Comparison of ENCODE assay signal across 20 mouse cellular contexts in genomic region chrX:19286431-19286830, GRCm38 (mm10).
DNase-seq lines count a peak whose midpoint lies in the region; ATAC-seq and TF ChIP-seq lines count a peak whose summit lies in the region.
"Had no signal": no experiment of that assay in that cellular context is flagged by ENCODE, and none has a peak within 500 bp of the region (broad histone marks: within the 10 kb centered on the region; RNA-seq: fewer than 3 reads in every experiment).

No protein-coding gene starts in this region.

- H3K9ac ChIP-seq in kidney, embryonic 15.5 days = no peak overlapping the region
- H3K9ac ChIP-seq in liver, adult 2 months (ENCODE audit: low read depth, low read length) = no peak overlapping the region
- no peak overlapping the region for H3K9ac ChIP-seq in liver, embryonic 11.5 days (ENCODE audit: low read depth, low read length)
- no peak overlapping the region for H3K9ac ChIP-seq in midbrain, embryonic 11.5 days (ENCODE audit: low read length)
- H3K9ac ChIP-seq: forebrain, embryonic 13.5 days; hindbrain, embryonic 12.5 days had no signal

- WGBS in kidney, embryonic 15.5 days = 79% methylated on average over 5 of the region's 5 CpGs
- 31% methylated on average over 5 of the region's 5 CpGs for WGBS in liver, adult 2 months
- 78% methylated on average over 5 of the region's 5 CpGs for WGBS in liver, embryonic 11.5 days
- 83% methylated on average over 5 of the region's 5 CpGs for WGBS in midbrain, embryonic 11.5 days

- no peaks in the 10 kb centered on the region for H3K36me3 ChIP-seq in kidney, embryonic 15.5 days
- H3K36me3 ChIP-seq in liver, adult 2 months (ENCODE audit: control insufficient read depth, insufficient read depth, low read length) = no peaks in the 10 kb centered on the region
- no peaks in the 10 kb centered on the region for H3K36me3 ChIP-seq in liver, embryonic 11.5 days (ENCODE audit: control insufficient read depth, insufficient read depth, low read length)
- H3K36me3 ChIP-seq in midbrain, embryonic 11.5 days (ENCODE audit: control insufficient read depth, insufficient read depth, low read length) = no peaks in the 10 kb centered on the region
- H3K36me3 ChIP-seq: forebrain, embryonic 10.5 days; hindbrain, embryonic 12.5 days had no signal

- H3K79me2 ChIP-seq in liver, adult 2 months (ENCODE audit: control insufficient read depth, insufficient read depth, low read length) = no peaks in the 10 kb centered on the region

- H3K9me3 ChIP-seq in kidney, embryonic 15.5 days (replicated peaks) = 0 out of 2 replicates have a peak, but pooled peaks cover 3% of the 10 kb centered on the region
- H3K9me3 ChIP-seq in liver, embryonic 11.5 days (ENCODE audit: control insufficient read depth, low read length) = no peaks in the 10 kb centered on the region
- H3K9me3 ChIP-seq in midbrain, embryonic 11.5 days (ENCODE audit: control insufficient read depth, low read length) = no peaks in the 10 kb centered on the region
- H3K9me3 ChIP-seq: forebrain, embryonic 10.5 days; forebrain, embryonic 13.5 days; hindbrain, embryonic 12.5 days had no signal

- H3K4me3 ChIP-seq in kidney, embryonic 15.5 days (replicated peaks) = no peak overlapping the region
- no peak overlapping the region for H3K4me3 ChIP-seq in liver, adult 2 months (ENCODE audit: insufficient read depth, low read depth, low read length)
- H3K4me3 ChIP-seq in liver, embryonic 11.5 days (ENCODE audit: low read depth, low read length) = no peak overlapping the region
- no peak overlapping the region for H3K4me3 ChIP-seq in midbrain, embryonic 11.5 days (ENCODE audit: low read depth, low read length)
- H3K4me3 ChIP-seq: forebrain, embryonic 10.5 days; forebrain, embryonic 13.5 days; hindbrain, embryonic 12.5 days had no signal

- no peaks in the 10 kb centered on the region for H3K4me1 ChIP-seq in kidney, embryonic 15.5 days
- peaks cover 5% of the 10 kb centered on the region for H3K4me1 ChIP-seq in liver, adult 2 months (ENCODE audit: control insufficient read depth, insufficient read depth, low read length)
- no peaks in the 10 kb centered on the region for H3K4me1 ChIP-seq in liver, embryonic 11.5 days (replicated peaks; ENCODE audit: control insufficient read depth, insufficient read depth, low read length)
- H3K4me1 ChIP-seq in midbrain, embryonic 11.5 days (ENCODE audit: control insufficient read depth, insufficient read depth, low read length) = no peaks in the 10 kb centered on the region
- H3K4me1 ChIP-seq: forebrain, embryonic 10.5 days; forebrain, embryonic 13.5 days; hindbrain, embryonic 12.5 days had no signal

- H3K4me2 ChIP-seq in kidney, embryonic 15.5 days = no peak overlapping the region
- H3K4me2 ChIP-seq in liver, embryonic 11.5 days = no peak overlapping the region
- H3K4me2 ChIP-seq in midbrain, embryonic 11.5 days = no peak overlapping the region
- H3K4me2 ChIP-seq: forebrain, embryonic 13.5 days; heart, embryonic 11.5 days; hindbrain, embryonic 12.5 days had no signal

- no peak overlapping the region for H3K27ac ChIP-seq in kidney, embryonic 15.5 days
- H3K27ac ChIP-seq in liver, adult 2 months (replicated peaks; ENCODE audit: insufficient read depth, low read depth, low read length) = no peak overlapping the region; the same call in 1 of the 2 replicates
- no peak overlapping the region for H3K27ac ChIP-seq in liver, embryonic 11.5 days (ENCODE audit: low read depth, low read length)
- no peak overlapping the region for H3K27ac ChIP-seq in midbrain, embryonic 11.5 days (ENCODE audit: low read depth, low read length)
- H3K27ac ChIP-seq: forebrain, embryonic 10.5 days; forebrain, embryonic 13.5 days; hindbrain, embryonic 12.5 days had no signal

- no peak for TF ChIP-seq CTCF in liver, adult 2 months (IDR thresholded peaks at IDR 0.05; ENCODE audit: low read depth, low read length)

- H3K27me3 ChIP-seq in kidney, embryonic 15.5 days = no peaks in the 10 kb centered on the region
- no peaks in the 10 kb centered on the region for H3K27me3 ChIP-seq in liver, adult 2 months (ENCODE audit: control insufficient read depth, insufficient read depth, low read length)
- H3K27me3 ChIP-seq in liver, embryonic 11.5 days (replicated peaks; ENCODE audit: control insufficient read depth, insufficient read depth, low read length) = no peaks in the 10 kb centered on the region
- H3K27me3 ChIP-seq in midbrain, embryonic 11.5 days (ENCODE audit: control insufficient read depth, insufficient read depth, low read length) = no peaks in the 10 kb centered on the region
- H3K27me3 ChIP-seq: forebrain, embryonic 13.5 days; hindbrain, embryonic 12.5 days had no signal

- peak; percentile 48 for DNase-seq in kidney, adult 11 months
- peak; percentile 79 for DNase-seq in liver, adult 2 months (ENCODE audit: extremely low read depth, low read depth, low spot score)
- no peak for DNase-seq in liver, embryonic 11.5 days (ENCODE audit: low spot score)
- peak; percentile 39 to 57 for DNase-seq in kidney, postnatal 25 days
- DNase-seq in midbrain, embryonic 11.5 days (ENCODE audit: low spot score, missing footprints) = no peak
- no peak for DNase-seq in ovary, postnatal 36 days (ENCODE audit: low spot score)
- DNase-seq: adrenal gland, adult 8-10 months; adrenal gland, postnatal 25 days; cerebellum, adult 11-12 months; cerebellum, adult 9-10 months; cerebellum, postnatal 14 days; gastrocnemius, postnatal 10 days; gastrocnemius, postnatal 36 days had no signal

- no peak for TF ChIP-seq POLR2A in liver, adult 2 months (IDR thresholded peaks at IDR 0.05; ENCODE audit: extremely low read depth, insufficient read depth, low read length)

- ATAC-seq in kidney, embryonic 15.5 days (replicated peaks; ENCODE audit: low FRiP score) = no peak
- no peak for ATAC-seq in liver, embryonic 11.5 days (replicated peaks; ENCODE audit: low FRiP score)
- ATAC-seq in midbrain, embryonic 11.5 days (ENCODE audit: low FRiP score) = no peak
- ATAC-seq: activated CD4-positive, CD25-positive, alpha-beta regulatory T cell, adult 4 months; forebrain, embryonic 13.5 days; forebrain, embryonic 16.5 days had no signal

Comparison
In these comparisons a context has a peak if more than half of its experiments do, and no peak if none do; other contexts are left out.
1. DNase-seq: peak in kidney, adult 11 months (single experiment), liver, adult 2 months (single experiment) and kidney, postnatal 25 days (2 of 2); none in liver, embryonic 11.5 days (single experiment), midbrain, embryonic 11.5 days (single experiment) and ovary, postnatal 36 days (single experiment).